Mouse (Mus musculus) heart, embryonic 11.5 days (tissue): ENCODE data around the gene Fasn. TPM values are rescaled to one million over a fixed set of nuclear protein-coding genes. Genes with fewer than 3 reads are reported as not detected.
"Not testable (repeated sequence)": the region's sequence is repeated elsewhere in the genome, so short reads cannot be mapped to it uniquely, and the experiment has no call there.

Experiments used
- ATAC-seq: fragments of 200-750 bp; cut with Nextera tagmentation; replicated peaks from 2 replicates; pipeline ENCODE4 v1.8.0; 2017; ENCODE audit warnings: moderate library complexity; ENCODE audit not compliant: insufficient number of reproducible peaks, low FRiP score, low TSS enrichment
- H3K27ac ChIP-seq: fragments of 300-500 bp; sonication (generic); 2 replicates; pipeline ENCODE4 v1.5.1; 2014; ENCODE audit warnings: mild to moderate bottlenecking, low read depth, low read length
- H3K27me3 ChIP-seq: fragments of 300-500 bp; sonication (generic); 2 replicates; pipeline ENCODE4 v1.6.1; 2014; ENCODE audit warnings: mild to moderate bottlenecking, low read length, mixed read lengths; ENCODE audit not compliant: control insufficient read depth, insufficient read depth
- H3K36me3 ChIP-seq: fragments of 300-500 bp; sonication (generic); 2 replicates; pipeline ENCODE4 v1.6.1; 2014; ENCODE audit warnings: mild to moderate bottlenecking, low read length, moderate library complexity, mixed read lengths; ENCODE audit not compliant: control insufficient read depth, insufficient read depth
- H3K4me1 ChIP-seq: fragments of 300-500 bp; sonication (generic); 2 replicates; pipeline ENCODE4 v1.6.1; 2014; ENCODE audit warnings: low read length; ENCODE audit not compliant: control insufficient read depth, insufficient read depth
- H3K4me2 ChIP-seq: fragments of 300-500 bp; sonication (generic); 2 replicates; pipeline ENCODE4 v1.6.1; 2014; ENCODE audit warnings: mild to moderate bottlenecking, moderate library complexity
- H3K4me3 ChIP-seq: fragments of 300-500 bp; sonication (generic); 2 replicates; pipeline ENCODE4 v1.5.1; 2014; ENCODE audit warnings: low read depth, low read length
- H3K9ac ChIP-seq: fragments of 300-500 bp; sonication (generic); 2 replicates; pipeline ENCODE4 v1.6.1; 2014; ENCODE audit warnings: mild to moderate bottlenecking, low read depth, low read length, moderate library complexity
- H3K9me3 ChIP-seq: fragments of 300-500 bp; sonication (generic); replicated peaks from 2 replicates; pipeline ENCODE4 v1.6.1; 2016; ENCODE audit warnings: low read length; ENCODE audit not compliant: control insufficient read depth
- WGBS: fragments of 180-500 bp; shearing (Covaris S2); extraction: QIAGEN DNeasy Blood & Tissue Kit; methylation state at CpG from one replicate; pipeline ENCODE4 v1.1.7; 2014; ENCODE audit not compliant: insufficient replicate concordance; 5-methylcytosine and 5-hydroxymethylcytosine counted together
- polyA plus RNA-seq: library from polyadenylated mRNA; unstranded; fragments of >200 nt; fragmentation: Nextera tagmentation; extraction: Ambion mirVana; gene quantifications from 2 replicates; pipeline ENCODE4 v1.2.1, GENCODE M21; 2014

Fasn gene
- polyA plus RNA-seq = 33.9 and 42.6 TPM in 2 replicates

DNA sequence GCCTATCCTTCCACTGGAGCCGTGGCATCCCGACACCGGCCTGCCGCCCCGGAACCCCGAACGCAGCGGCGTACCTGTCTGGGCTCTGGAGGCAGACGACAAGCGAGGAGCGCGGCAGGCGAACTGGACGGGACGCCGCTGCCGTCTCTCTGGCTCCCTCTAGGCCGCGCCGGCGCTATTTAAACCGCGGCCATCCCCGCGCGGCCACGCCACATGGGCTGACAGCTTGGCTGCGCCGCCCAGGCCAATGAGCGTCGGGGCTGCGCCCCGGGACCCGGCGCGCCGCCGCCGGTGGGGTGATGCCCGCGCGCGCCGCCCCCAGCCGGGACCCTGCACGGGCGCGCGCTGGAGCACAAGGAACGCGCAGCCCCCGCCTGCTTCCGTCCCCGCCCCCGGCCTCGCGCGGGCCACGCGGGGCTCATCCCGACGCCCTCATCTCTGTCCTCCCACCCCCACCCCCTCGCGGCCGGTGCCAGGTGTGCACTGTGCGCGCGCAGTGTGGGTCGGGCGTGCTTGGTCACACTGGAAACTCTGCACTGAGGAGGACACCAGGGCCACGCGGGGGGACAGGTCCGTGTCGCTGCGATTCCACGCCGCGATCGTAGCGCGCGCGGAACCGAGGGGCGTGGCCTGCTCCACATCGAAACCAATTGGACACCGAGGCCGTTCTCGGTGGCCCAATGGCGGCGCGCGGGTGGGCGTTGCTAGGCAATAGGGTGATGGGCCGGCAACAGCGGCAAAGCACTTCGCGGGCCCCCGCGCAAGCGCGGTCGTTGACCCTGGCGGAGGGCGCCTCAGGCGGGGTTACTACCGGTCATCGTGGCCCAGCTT, at the start of gene Fasn:
TSS of gene Fasn (minus strand) at position 592 of the 831 bp plus-strand sequence.
- WGBS = under 1% methylated on average over 100 of the region's 109 CpGs
- Histone ChIP-seq H3K4me3 (peak within 1 kb of the TSS; percentile 63), H3K27ac (peak within 1 kb of the TSS; percentile 96), H3K9me3 (no peaks in the 10 kb centered on the region), H3K4me2 (peak within 1 kb of the TSS; percentile 96), H3K27me3 (no peaks in the 10 kb centered on the region), H3K36me3 (peaks cover 15% of the 10 kb centered on the region), H3K9ac (peak within 1 kb of the TSS; percentile 88), H3K4me1 (peaks cover 39% of the 10 kb centered on the region)
- ATAC-seq = peak; percentile 87

DNA sequence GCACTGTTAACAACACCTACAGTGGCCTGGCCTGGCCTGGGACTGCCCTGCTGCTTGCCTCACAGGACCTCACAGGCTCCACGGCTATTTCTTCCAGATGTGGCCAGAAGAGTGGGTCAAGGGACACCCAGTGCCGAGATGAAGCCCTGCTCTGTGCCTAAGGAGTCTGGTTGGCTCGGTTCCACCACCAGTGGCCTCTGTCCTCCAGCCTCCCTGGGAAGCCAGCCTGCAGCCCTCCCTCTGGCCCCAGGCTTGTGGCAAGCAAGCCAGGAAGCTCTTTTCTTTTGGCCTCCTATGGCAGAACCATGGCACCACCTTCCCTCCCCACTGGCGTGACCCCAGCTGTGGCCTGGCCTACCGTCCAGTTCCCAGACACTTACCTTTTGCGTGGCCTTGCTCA, 48.9 kb upstream of the Fasn start:
- whole genome bisulfite sequencing = 82% methylated on average over 6 of the region's 6 CpGs
- no peak overlapping the region for H3K4me2 ChIP-seq
- H3K9ac ChIP-seq = no peak overlapping the region
- ATAC-seq = no peak
- no peak overlapping the region for H3K4me3 ChIP-seq
- H3K27me3 ChIP-seq = no peaks in the 10 kb centered on the region
- no peak overlapping the region for H3K27ac ChIP-seq
- no peaks in the 10 kb centered on the region for H3K9me3 ChIP-seq
- no peaks in the 10 kb centered on the region for H3K36me3 ChIP-seq
- no peaks in the 10 kb centered on the region for H3K4me1 ChIP-seq

DNA sequence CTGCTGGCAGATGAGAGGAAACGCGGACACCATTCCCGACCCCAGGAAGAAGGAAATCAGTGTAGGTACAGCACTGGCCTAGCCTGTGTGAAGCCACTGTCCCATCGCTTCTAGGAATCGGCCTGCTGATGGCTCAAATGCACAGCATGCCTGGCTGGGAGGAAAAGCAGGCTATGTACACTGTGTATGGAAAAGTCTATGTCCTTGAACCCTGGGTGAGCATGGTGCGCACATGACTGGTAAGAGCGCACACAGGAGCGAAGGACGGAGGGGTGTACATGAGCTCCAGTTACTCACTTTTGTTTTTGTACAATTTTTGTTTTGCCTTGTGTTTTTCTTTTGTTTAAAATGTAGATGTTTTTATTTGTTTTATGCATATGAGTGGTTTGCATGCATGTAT, 47.2 kb upstream of the Fasn start:
- ATAC-seq = no peak
- no peaks in the 10 kb centered on the region for H3K9me3 ChIP-seq
- H3K9ac ChIP-seq = no peak overlapping the region
- H3K27me3 ChIP-seq = no peaks in the 10 kb centered on the region
- WGBS = 88% methylated on average over 9 of the region's 9 CpGs
- H3K4me1 ChIP-seq = no peaks in the 10 kb centered on the region
- no peak overlapping the region for H3K4me3 ChIP-seq
- H3K4me2 ChIP-seq = no peak overlapping the region
- no peak overlapping the region for H3K27ac ChIP-seq
- no peaks in the 10 kb centered on the region for H3K36me3 ChIP-seq

DNA sequence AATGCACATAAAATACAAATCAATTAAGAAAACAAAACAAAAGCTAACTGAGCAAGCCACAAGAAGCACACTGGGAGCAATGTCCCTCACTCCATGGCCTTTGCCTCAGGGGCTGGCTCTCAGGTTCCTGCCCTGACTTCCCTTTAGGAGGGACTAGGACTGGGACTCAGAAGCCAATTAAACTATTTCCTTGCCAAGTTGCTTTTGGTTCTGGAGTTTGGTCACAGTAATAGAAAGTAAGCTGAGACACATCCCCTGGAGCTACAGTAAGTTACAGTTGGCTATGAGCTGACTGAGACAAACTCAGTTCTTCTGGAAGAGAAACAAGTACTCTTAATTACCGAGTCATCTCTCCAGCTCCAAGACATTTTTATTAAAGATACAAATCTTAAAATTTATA, 41.5 kb upstream of the Fasn start:
- Histone ChIP-seq H3K4me2 (no peak overlapping the region), H3K9me3 (no peaks in the 10 kb centered on the region), H3K9ac (no peak overlapping the region), H3K4me3 (no peak overlapping the region), H3K27ac (no peak overlapping the region), H3K36me3 (no peaks in the 10 kb centered on the region), H3K27me3 (no peaks in the 10 kb centered on the region), H3K4me1 (no peaks in the 10 kb centered on the region)
- no peak for ATAC-seq
- whole genome bisulfite sequencing = 77% methylated on average over 1 of the region's 1 CpGs

DNA sequence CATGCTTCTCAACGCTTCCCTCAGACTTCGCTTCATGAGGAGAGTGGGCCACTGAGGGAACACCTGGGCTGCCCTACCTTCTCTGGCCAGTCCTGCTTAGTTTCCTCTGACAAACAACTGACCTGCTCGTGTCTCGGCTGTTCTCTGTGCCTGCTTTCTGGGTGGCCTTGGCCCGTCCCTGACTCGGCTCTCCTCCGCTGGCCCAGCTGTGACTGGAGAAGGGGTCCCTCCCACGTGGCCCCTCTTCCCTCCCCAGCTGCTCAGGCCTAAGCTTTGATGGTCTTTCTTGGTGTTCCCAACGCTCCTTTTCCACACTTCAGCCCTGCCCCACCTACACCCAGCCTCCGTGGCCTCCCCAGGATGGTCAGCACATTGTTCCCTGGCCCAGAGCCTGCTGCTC, 38.5 kb upstream of the Fasn start:
- H3K9me3 ChIP-seq = no peaks in the 10 kb centered on the region
- H3K4me1 ChIP-seq = no peaks in the 10 kb centered on the region
- no peak for ATAC-seq
- no peaks in the 10 kb centered on the region for H3K27me3 ChIP-seq
- no peak overlapping the region for H3K27ac ChIP-seq
- H3K9ac ChIP-seq = no peak overlapping the region
- H3K36me3 ChIP-seq = no peaks in the 10 kb centered on the region; the same call in 1 of the 2 replicates
- no peak overlapping the region for H3K4me3 ChIP-seq
- no peak overlapping the region for H3K4me2 ChIP-seq
- WGBS = 74% methylated on average over 10 of the region's 10 CpGs

DNA sequence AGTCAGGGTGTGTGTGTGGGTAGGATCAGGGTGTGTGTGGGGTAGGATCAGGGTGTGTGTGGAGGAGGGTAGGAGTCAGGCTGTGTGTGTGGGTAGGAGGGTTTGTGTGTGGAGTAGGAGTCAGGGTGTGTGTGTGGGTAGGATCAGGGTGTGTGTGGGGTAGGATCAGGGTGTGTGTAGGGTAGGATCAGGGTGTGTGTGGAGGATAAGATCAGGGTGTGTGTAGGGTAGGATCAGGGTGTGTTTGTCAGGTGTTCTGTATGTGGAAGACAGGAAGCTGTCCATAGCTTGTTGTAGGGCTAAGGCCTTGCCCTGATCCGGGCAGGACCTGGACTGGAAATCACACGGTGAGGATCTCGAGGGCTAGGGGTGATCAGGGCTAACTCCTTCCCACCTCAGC, 31.6 kb upstream of the Fasn start:
- not testable (repeated sequence) for H3K9ac ChIP-seq, H3K4me3 ChIP-seq, H3K27me3 ChIP-seq, H3K36me3 ChIP-seq, H3K27ac ChIP-seq, H3K9me3 ChIP-seq, H3K4me2 ChIP-seq, ATAC-seq
- 90% methylated on average over 3 of the region's 3 CpGs for WGBS
- peaks cover 17% of the 10 kb centered on the region for H3K4me1 ChIP-seq

DNA sequence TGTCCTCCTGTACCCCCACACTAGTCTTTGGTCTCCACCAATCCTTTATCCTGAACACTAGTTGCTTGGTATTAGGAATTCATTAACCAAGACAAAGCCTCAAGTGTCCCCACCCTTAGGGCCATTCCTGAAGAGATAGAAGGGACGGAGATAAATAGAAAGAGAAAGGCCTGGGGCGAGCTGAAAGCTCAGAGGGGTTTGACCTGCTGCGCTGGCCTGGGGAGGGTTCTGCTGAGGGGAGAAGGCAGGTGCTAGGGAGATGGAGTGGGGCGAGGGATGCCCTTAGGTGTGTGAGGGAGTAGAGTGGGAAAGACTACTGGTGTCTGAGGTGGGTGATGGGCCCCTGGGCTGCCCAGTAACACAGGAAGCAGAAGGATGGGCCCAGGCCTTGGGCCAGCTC, 29.4 kb upstream of the Fasn start:
- no peak overlapping the region for H3K27ac ChIP-seq
- H3K4me2 ChIP-seq = no peak overlapping the region
- H3K36me3 ChIP-seq = peaks cover 4% of the 10 kb centered on the region; the same call in 1 of the 2 replicates
- H3K9ac ChIP-seq = no peak overlapping the region
- no peak for ATAC-seq
- 86% methylated on average over 4 of the region's 4 CpGs for WGBS
- H3K9me3 ChIP-seq = no peaks in the 10 kb centered on the region
- peaks cover 17% of the 10 kb centered on the region for H3K4me1 ChIP-seq
- no peak overlapping the region for H3K4me3 ChIP-seq
- H3K27me3 ChIP-seq = no peaks in the 10 kb centered on the region

DNA sequence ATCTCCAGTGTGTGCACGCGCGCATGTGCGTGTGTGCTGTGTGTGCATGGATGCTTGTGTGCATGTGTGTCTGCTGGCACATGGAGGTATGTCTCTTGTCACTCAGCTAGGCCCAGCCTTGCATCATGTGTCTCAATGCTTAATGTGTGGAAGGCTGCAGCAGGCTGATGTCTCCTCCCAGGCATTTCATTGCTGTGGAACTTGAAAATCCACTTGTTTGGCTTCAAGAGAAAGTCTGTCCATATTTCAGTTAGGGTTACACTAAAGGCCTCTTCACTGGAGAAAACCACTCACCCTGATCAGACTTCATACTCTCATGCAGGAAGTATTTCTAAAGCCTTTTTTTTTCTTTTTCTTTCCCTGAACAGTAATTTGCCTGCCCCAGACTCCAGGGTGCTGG, 28.8 kb upstream of the Fasn start:
- Histone ChIP-seq H3K4me1 (peaks cover 17% of the 10 kb centered on the region), H3K9me3 (no peaks in the 10 kb centered on the region), H3K27ac (no peak overlapping the region), H3K27me3 (no peaks in the 10 kb centered on the region), H3K4me2 (no peak overlapping the region), H3K9ac (no peak overlapping the region), H3K4me3 (no peak overlapping the region), H3K36me3 (peaks cover 4% of the 10 kb centered on the region; the same call in 1 of the 2 replicates)
- no peak for ATAC-seq
- 94% methylated on average over 4 of the region's 4 CpGs for WGBS
